Mouse (Mus musculus): Measurements from ENCODE around the gene Bcl9l. TPM values are rescaled to one million over a fixed set of nuclear protein-coding genes. Genes with fewer than 3 reads are reported as not detected.

The Bcl9l gene
- polyA plus RNA-seq, 1 experiment from 2014 or later: 17.3 TPM

- Histone ChIP-seq H3K27me3 (ENCODE audit: insufficient read depth, low read length) (no peaks in the 10 kb centered on the region), H3K9ac (no peak overlapping the region), H3K4me3 (ENCODE audit: low read depth, low read length) (no peak overlapping the region), H3K27ac (ENCODE audit: low read depth) (no peak overlapping the region), H3K9me3 (ENCODE audit: low read depth, low read length) (no peaks in the 10 kb centered on the region), H3K36me3 (ENCODE audit: insufficient read depth) (peaks cover 50% of the 10 kb centered on the region), H3K4me2 (peak overlapping the region; percentile 59), H3K4me1 (ENCODE audit: insufficient read depth) (peaks cover 20% of the 10 kb centered on the region; the same call in 1 of the 2 replicates)
- ATAC-seq (ENCODE audit: insufficient read depth) (no peak), DNase-seq (no peak)
- TF ChIP-seq CTCF (IDR thresholded peaks at IDR 0.05; ENCODE audit: low read depth): no peak
- WGBS: 75% methylated on average over 19 of the region's 19 CpGs
These were observed 26.3 kb downstream of the Bcl9l start for GRCm38 (mm10) chr9:44508721-44509486.

DNA sequence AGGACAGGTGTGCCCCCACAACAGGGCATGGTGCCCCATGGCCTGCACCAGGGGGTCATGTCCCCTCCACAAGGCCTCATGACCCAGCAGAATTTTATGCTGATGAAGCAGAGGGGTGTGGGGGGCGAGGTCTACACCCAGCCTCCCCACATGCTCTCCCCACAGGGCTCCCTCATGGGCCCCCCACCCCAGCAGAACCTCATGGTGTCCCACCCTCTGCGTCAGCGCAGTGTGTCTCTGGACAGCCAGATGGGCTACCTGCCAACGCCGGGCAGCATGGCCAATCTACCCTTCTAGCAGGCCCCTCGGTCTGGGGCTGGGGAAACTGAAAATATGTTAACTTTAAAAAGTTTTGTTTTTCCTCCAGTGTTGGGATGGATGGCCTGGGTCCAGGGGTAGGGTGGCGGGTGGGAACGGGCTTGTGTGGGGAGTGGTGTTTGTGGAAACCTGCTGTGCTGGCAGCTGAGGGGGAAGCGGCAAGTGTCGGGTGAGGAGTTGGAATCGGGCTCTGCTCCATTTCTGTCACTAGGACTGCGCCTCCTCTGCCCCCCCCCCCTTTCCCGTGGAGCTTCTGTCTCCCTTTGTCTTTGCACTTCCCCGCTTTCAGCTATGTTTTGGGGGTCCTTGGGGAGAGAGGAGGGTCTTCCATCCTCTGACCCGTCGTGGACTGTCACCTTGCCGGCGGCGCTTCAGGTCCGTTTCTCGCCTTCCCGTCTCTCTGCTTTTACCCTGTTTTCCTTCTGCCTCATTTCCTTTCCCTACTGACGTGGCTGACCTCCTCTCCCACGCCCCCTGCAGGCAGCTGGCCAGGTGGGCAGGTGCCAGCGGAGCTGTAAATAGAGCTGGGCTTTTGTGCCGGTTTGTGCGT lies 27.1 kb downstream of the Bcl9l start:
- Histone ChIP-seq H3K9ac (peak overlapping the region; percentile 42), H3K27me3 (ENCODE audit: insufficient read depth, low read length) (no peaks in the 10 kb centered on the region), H3K27ac (ENCODE audit: low read depth) (peak overlapping the region; percentile 76; the same call in 1 of the 2 replicates), H3K4me1 (ENCODE audit: insufficient read depth) (peaks cover 20% of the 10 kb centered on the region; the same call in 1 of the 2 replicates), H3K9me3 (ENCODE audit: low read depth, low read length) (no peaks in the 10 kb centered on the region), H3K4me2 (peak overlapping the region; percentile 59), H3K36me3 (ENCODE audit: insufficient read depth) (peaks cover 46% of the 10 kb centered on the region), H3K4me3 (ENCODE audit: low read depth, low read length) (peak overlapping the region; percentile 25; the same call in 1 of the 2 replicates)
- TF ChIP-seq CTCF (IDR thresholded peaks at IDR 0.05; ENCODE audit: low read depth): peak; percentile 82
- whole genome bisulfite sequencing: 5% methylated on average over 25 of the region's 27 CpGs
- ATAC-seq (ENCODE audit: insufficient read depth) (peak; percentile 48), DNase-seq (peak; percentile 85)

DNA sequence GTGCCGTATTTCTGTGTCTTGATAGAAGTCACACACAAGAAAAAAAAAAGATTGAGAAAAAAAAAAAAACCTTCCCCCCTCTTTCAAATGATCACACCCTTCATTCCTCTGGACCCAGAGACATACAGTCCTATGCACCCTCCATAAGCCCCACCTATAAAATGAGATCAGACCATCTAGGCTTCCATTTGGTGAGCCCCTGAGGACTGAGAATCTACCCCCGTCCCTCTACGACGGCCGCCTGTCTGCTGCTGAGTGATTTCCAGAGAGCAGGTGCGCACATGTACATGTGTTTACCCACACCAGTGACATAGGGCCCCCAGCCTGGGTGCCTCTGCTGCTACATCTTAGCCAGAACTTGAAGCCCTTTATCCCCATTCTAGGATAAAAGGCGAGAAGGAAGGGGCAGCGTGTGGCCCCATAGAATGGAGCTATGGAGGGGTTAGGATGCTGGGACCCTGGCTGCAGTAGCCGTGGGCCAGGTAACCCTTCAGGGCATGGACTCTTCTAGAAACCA lies 27.8 kb downstream of the Bcl9l start:
- peak overlapping the region; percentile 76; the same call in 1 of the 2 replicates for H3K27ac ChIP-seq (ENCODE audit: low read depth)
- H3K9ac ChIP-seq: 0 out of 2 replicates have a peak overlapping the region, but pooled peaks have one; percentile 42
- peaks cover 20% of the 10 kb centered on the region; the same call in 1 of the 2 replicates for H3K4me1 ChIP-seq (ENCODE audit: insufficient read depth)

GRCm38 (mm10) chr9:44510872-44511601 lies 28.4 kb downstream of the Bcl9l start:
- TF ChIP-seq CTCF (IDR thresholded peaks at IDR 0.05; ENCODE audit: low read depth): no peak
- no peak overlapping the region for H3K9ac ChIP-seq

More for the DNA sequence above, 27.8 kb downstream of the Bcl9l start:
- DNase-seq: no peak
- WGBS: 35% methylated on average over 9 of the region's 9 CpGs
- Histone ChIP-seq H3K27me3 (ENCODE audit: insufficient read depth, low read length) (no peaks in the 10 kb centered on the region), H3K4me3 (ENCODE audit: low read depth, low read length) (no peak overlapping the region; the same call in 1 of the 2 replicates), H3K36me3 (ENCODE audit: insufficient read depth) (peaks cover 41% of the 10 kb centered on the region), H3K9me3 (ENCODE audit: low read depth, low read length) (no peaks in the 10 kb centered on the region), H3K4me2 (peak overlapping the region; percentile 59)
- TF ChIP-seq CTCF (IDR thresholded peaks at IDR 0.05; ENCODE audit: low read depth): no peak
- ATAC-seq (ENCODE audit: insufficient read depth): no peak

GRCm38 (mm10) chr9:44511935-44512716 lies 29.5 kb downstream of the Bcl9l start:
- Histone ChIP-seq H3K36me3 (ENCODE audit: insufficient read depth) (peaks cover 24% of the 10 kb centered on the region), H3K27ac (ENCODE audit: low read depth) (no peak overlapping the region), H3K4me2 (no peak overlapping the region), H3K4me1 (ENCODE audit: insufficient read depth) (peaks cover 20% of the 10 kb centered on the region; the same call in 1 of the 2 replicates), H3K4me3 (ENCODE audit: low read depth, low read length) (no peak overlapping the region), H3K9ac (no peak overlapping the region), H3K9me3 (ENCODE audit: low read depth, low read length) (no peaks in the 10 kb centered on the region), H3K27me3 (ENCODE audit: insufficient read depth, low read length) (no peaks in the 10 kb centered on the region)
- no peak for TF ChIP-seq CTCF (IDR thresholded peaks at IDR 0.05; ENCODE audit: low read depth)
- ATAC-seq (ENCODE audit: insufficient read depth) (no peak), DNase-seq (peak; percentile 3)
- WGBS: 68% methylated on average over 9 of the region's 9 CpGs

More at GRCm38 (mm10) chr9:44510872-44511601, 28.4 kb downstream of the Bcl9l start:
- H3K4me1 ChIP-seq (ENCODE audit: insufficient read depth): peaks cover 20% of the 10 kb centered on the region; the same call in 1 of the 2 replicates
- ATAC-seq (ENCODE audit: insufficient read depth): peak; percentile 16; the same call in 1 of the 2 replicates
- H3K36me3 ChIP-seq (ENCODE audit: insufficient read depth): peaks cover 35% of the 10 kb centered on the region
- 0 out of 2 replicates have a peak overlapping the region, but pooled peaks have one; percentile 33 for H3K27ac ChIP-seq (ENCODE audit: low read depth)
- H3K9me3 ChIP-seq (ENCODE audit: low read depth, low read length): no peaks in the 10 kb centered on the region
- no peak overlapping the region for H3K4me2 ChIP-seq
- WGBS: 47% methylated on average over 5 of the region's 5 CpGs
- peak; percentile 24 for DNase-seq
- no peaks in the 10 kb centered on the region for H3K27me3 ChIP-seq (ENCODE audit: insufficient read depth, low read length)
- no peak overlapping the region for H3K4me3 ChIP-seq (ENCODE audit: low read depth, low read length)

- TF ChIP-seq CTCF (IDR thresholded peaks at IDR 0.05; ENCODE audit: low read depth): no peak
- no peaks in the 10 kb centered on the region for H3K27me3 ChIP-seq (ENCODE audit: insufficient read depth, low read length)
- peaks cover 20% of the 10 kb centered on the region; the same call in 1 of the 2 replicates for H3K4me1 ChIP-seq (ENCODE audit: insufficient read depth)
- no peak for ATAC-seq (ENCODE audit: insufficient read depth)
- WGBS: 82% methylated on average over 3 of the region's 3 CpGs
- no peak overlapping the region for H3K4me2 ChIP-seq
- DNase-seq: no peak
- peaks cover 19% of the 10 kb centered on the region for H3K36me3 ChIP-seq (ENCODE audit: insufficient read depth)
- H3K9ac ChIP-seq: no peak overlapping the region
- H3K9me3 ChIP-seq (ENCODE audit: low read depth, low read length): no peaks in the 10 kb centered on the region
- no peak overlapping the region for H3K27ac ChIP-seq (ENCODE audit: low read depth)
- H3K4me3 ChIP-seq (ENCODE audit: low read depth, low read length): no peak overlapping the region
These were observed 30.0 kb downstream of the Bcl9l start for GRCm38 (mm10) chr9:44512717-44513003.

All from lung, embryonic 14.5 days (tissue).